Mouse (Mus musculus) ES-E14 (cell line): Measurements from ENCODE around the gene Eif2ak4.

Experiments
- CHD2 ChIP-seq: IDR thresholded peaks from 2 replicates; pipeline ENCODE4 v1.6.1; 2014; ENCODE audit warnings: mild to moderate bottlenecking, low read depth, low read length, inconsistent platforms
- HCFC1 ChIP-seq: IDR thresholded peaks from 2 replicates; pipeline ENCODE4 v1.6.1; 2012; ENCODE audit warnings: low read length, inconsistent platforms, borderline replicate concordance; ENCODE audit not compliant: insufficient read depth
- MAFK ChIP-seq: IDR thresholded peaks from 2 replicates; pipeline ENCODE4 v1.6.1; 2014; ENCODE audit warnings: mild to moderate bottlenecking, low read depth, low read length, inconsistent platforms; ENCODE audit not compliant: insufficient read depth
- ZC3H11A ChIP-seq: IDR thresholded peaks from 2 replicates; pipeline ENCODE4 v1.6.1; 2012; ENCODE audit warnings: low read depth, mild to moderate bottlenecking, inconsistent platforms, low read length, borderline replicate concordance
- ZNF384 ChIP-seq: IDR thresholded peaks from 2 replicates; pipeline ENCODE4 v1.6.1; 2012; ENCODE audit warnings: low read depth, low read length, inconsistent platforms

DNA sequence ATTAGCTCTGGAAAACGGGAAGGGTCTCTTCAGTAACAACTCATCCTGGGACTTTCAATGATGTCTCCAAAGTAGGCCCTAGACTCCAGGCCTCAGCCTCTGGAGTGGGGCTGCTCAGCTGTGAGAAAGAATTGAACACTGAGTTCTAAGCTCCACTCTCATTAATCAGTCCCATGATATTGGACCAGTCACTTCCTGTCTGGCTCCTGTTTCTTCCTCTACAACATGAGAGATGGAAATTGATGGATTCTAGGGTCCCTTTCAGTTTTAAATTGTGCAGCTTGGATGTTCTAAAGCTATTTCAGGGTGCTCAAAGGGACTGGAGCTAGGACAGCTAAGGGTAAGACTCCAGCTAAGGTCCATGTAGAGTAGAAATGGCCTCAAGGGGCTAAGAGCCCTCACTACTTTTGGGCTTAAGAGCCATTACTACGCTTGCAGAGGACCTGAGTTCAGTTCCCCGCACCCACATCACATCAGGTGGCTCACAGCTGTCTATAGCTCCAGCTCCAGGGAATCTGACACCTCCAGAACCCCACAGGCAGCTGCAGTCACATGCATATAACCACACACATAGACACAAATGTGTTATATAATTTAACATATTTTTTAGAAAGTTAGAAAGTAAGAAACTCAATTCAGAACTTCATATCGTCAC lies 103.5 kb downstream of the Eif2ak4 start:
- no peak for TF ChIP-seq ZNF384
- no peak for TF ChIP-seq CHD2
- TF ChIP-seq MAFK: no peak
- TF ChIP-seq HCFC1: no peak
- TF ChIP-seq ZC3H11A: no peak
